Mouse (Mus musculus) c-Kit-positive CD71-positive TER-119-negative erythroid progenitor cells, embryonic 14.5 days (primary cell): ENCODE measurements around the gene Ptprh.

ENCODE experiments used
- DNase-seq: peaks from one replicate; pipeline ENCODE4 v3.0.0-alpha.2; 2013; ENCODE audit warnings: low read depth

The Ptprh gene

DNA sequence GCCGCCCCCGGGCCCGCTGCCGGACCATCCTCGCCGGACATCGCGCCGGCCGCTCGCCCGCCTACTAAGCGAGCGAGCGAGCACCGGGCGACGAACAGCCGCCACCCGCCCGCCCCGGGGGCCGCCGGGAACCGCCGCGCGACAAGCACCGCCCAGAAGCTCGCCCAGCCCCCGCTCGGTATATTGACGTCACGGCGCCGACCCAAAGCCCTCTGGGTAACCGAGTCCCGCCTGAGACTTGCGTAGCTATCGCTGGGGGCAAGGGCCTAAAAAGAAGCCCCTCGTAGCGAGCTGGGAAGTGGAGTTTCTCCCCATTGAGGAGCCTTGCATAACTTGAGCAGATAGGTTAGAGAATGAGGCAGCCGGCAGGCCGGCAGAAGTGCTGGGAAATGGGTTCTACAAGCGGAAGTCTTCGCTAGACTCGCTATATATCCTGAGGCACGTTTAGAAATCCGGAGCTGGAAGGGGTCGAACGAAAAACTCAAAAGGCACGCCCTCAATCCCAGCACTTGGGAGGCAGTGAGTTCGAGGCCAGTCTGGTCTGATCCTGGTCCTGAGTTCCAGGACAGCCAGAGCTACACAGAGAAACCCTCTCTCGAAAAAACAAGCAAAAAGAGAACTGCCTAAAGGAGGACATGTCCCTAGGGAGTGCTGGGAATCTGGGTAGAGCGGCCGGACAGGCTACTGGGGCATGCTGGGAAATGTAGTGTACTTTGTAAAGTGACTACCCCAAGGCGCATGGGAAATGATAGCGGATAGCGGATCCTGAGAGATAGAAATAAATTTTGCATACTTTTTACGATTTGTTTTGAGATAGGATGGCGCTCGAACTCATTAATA is 102.1 kb downstream of the Ptprh start, which contains the start of gene Ppp1r12c:
TSS of gene Ppp1r12c (minus strand) at position 123 of the 840 bp plus-strand sequence.
- peak; percentile 81 for DNase-seq

- no peak for DNase-seq
Observed at GRCm38 (mm10) chr7:4500892-4501471, 102.9 kb downstream of the Ptprh start.

- DNase-seq = no peak
Observed at GRCm38 (mm10) chr7:4499034-4499433, 104.8 kb downstream of the Ptprh start.
